Mouse (Mus musculus): Measurements from ENCODE around the gene Swt1. TPM values are rescaled to one million over a fixed set of nuclear protein-coding genes. Genes with fewer than 3 reads are reported as not detected.

The Swt1 gene
- polyA plus RNA-seq (2012; rRNA removed): 2.6 and 4.2 TPM in 2 replicates

GRCm38 (mm10) chr1:151428263-151429221, at the start of gene Swt1, which contains the start of gene Trmt1l:
TSS of gene Swt1 (minus strand) at chr1:151428455.
TSS of gene Trmt1l (plus strand) at chr1:151428542.

GRCm38 (mm10) chr1:151344283-151345108, 83.8 kb downstream of the Swt1 start, which contains the start of gene Ivns1abp:
TSS of gene Ivns1abp (plus strand) at chr1:151344477.

Other genes starting within 250 kb of the Swt1 start
- 0.14 and 0.28 TPM in 2 replicates for gene Gm47985, start 245.9 kb downstream of the Swt1 start, polyA plus RNA-seq (2012; rRNA removed)
- 0.13 and 0.24 TPM in 2 replicates for gene Gm8947, start 236.1 kb downstream of the Swt1 start, polyA plus RNA-seq (2012; rRNA removed)
- gene Gm47995, start 230.0 kb downstream of the Swt1 start, polyA plus RNA-seq (2012; rRNA removed): 0.35 and 0.45 TPM in 2 replicates
- 0.61 TPM in 1 of 2 replicates, not detected in the other for gene 3110040M04Rik, start 224.3 kb downstream of the Swt1 start, polyA plus RNA-seq (2012; rRNA removed)
- gene Gm47996, start 218.3 kb downstream of the Swt1 start, polyA plus RNA-seq (2012; rRNA removed): not detected in 2 replicates
- 60.4 and 78.5 TPM in 2 replicates for gene Ivns1abp, start 84.0 kb downstream of the Swt1 start, polyA plus RNA-seq (2012; rRNA removed)
- 13.3 and 14.3 TPM in 2 replicates for gene Trmt1l, start 87 bp upstream of the Swt1 start, polyA plus RNA-seq (2012; rRNA removed)
- gene Rnf2, start 72.5 kb upstream of the Swt1 start, polyA plus RNA-seq (2012; rRNA removed): 6.3 and 6.9 TPM in 2 replicates
- 17.7 and 23.8 TPM in 2 replicates for gene Fam129a, start 142.7 kb upstream of the Swt1 start, polyA plus RNA-seq (2012; rRNA removed)